Mouse (Mus musculus): ENCODE data around the gene Sumo2.
"Not testable (repeated sequence)": the region's sequence is repeated elsewhere in the genome, so short reads cannot be mapped to it uniquely, and the experiment has no call there.

The Sumo2 gene

DNA sequence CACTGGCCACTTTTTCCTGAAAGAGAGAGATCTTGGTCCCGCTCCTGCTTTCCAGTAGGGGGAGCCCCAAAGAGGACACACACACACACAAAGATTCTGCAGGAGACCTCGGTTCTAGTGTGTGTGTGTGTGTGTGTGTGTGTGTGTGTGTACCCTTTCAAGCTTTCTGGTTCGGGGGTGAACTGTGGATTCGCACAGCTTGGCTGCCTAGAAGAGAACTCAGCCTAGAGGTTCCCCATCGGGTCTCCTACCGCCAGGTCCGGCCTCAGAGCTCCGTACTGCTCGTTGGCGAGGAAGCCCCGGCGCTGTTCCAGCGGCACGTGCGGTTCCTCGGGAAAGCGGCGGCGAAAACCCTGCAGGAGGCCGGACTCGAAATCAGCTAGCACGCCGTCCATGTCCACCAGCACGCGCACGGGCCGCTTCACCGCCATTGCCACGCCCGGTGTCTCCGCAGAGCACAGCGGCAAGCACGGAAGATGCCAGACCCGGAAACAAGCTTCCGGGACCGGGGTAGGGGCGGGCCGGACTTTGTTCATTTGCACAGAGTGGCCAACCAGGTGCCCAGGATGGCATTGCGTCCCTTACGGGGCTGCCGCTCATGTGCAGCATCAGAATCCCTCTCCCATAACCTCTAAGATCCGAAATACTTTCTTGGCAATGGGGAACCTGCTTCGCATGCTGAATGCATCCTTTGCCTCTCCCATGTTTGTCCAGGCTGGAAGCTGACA lies 44.6 kb downstream of the Sumo2 start, which contains the start of gene Nt5c:
Gene Nt5c, minus strand, starts transcription at position 507 of the 728 bp plus-strand sequence.
- in situ Hi-C loops (cut with MboI; ENCODE audit: low pct_unique_long_range_greater_than_20kb in 1 of 2, low sequenced_read_pairs in 2 of 2, unreplicated experiment in 1 of 2): no loop called here

DNA sequence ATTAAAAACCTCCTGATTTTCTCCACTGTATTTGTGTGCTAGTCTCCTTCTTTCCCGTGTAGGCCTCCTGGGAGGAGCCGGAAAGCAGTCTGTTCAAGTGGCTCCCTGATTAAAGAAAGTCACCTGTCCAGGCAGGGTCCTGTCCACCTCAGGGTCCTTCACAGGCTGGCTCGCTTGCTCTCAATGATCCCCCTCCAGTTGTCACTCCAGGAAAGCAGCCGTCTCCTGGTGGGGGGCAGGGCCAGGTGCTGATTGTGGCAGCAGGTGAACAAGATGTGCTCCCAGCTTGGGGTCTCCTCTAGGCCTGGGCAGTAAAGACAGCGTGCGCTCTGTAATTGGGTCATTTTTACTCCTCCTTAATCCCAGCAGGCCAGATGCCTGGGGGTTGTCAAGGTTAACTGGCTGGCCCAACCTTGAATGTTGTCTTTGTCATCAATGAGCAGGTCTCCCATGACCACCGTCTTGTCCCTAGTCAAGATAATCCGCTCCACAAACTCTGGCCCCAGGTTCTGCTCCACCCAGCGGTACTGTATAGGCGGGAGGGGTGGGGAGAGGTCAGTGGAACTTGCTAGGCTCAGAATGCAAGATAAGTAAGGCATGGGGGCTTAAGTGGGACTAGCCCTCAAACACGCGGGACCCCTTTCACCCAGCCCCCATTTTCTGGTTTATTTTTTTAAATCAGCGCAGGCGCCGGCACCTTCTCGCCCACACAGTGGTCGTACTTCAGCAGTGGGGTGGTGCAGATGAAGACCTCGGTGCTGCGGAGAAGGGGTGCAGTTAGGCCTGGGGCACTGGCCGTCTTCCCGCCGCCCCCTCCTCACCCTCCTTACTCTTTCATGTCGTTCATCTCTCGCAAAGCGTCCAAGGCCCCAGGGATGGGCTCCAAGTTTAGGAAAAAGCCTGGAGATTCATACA lies 45.4 kb downstream of the Sumo2 start:
- in situ Hi-C loops (cut with MboI; ENCODE audit: low pct_unique_long_range_greater_than_20kb in 1 of 2, low sequenced_read_pairs in 2 of 2, unreplicated experiment in 1 of 2): no loop called here

DNA sequence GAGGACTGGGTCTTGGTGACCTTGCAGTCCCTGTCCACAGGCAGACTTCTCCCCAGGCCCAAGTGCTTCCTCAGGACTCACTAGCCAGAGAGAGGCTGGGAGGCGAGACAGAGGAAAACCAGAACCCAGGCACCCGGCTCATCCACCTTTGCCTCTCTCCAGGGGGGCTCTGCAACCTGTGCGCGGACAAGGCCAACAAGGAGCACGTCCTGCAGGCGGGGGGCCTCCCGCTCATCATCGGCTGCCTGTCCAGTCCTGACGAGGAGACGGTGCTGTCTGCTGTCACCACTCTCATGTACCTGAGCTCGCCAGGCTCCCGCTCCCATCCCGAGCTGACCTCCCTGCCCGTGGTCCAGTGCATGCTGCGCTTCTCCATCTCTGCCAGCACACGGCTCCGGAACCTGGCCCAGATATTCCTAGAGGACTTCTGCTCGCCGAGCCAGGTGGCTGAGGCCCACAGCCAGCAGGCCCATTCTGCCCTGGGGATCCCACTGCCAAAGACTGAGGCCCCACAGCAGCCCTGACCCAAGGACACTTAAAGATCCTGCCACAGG lies 47.4 kb downstream of the Sumo2 start:
- in situ Hi-C loops (cut with MboI; ENCODE audit: low pct_unique_long_range_greater_than_20kb in 1 of 2, low sequenced_read_pairs in 2 of 2, unreplicated experiment in 1 of 2): no loop called here

DNA sequence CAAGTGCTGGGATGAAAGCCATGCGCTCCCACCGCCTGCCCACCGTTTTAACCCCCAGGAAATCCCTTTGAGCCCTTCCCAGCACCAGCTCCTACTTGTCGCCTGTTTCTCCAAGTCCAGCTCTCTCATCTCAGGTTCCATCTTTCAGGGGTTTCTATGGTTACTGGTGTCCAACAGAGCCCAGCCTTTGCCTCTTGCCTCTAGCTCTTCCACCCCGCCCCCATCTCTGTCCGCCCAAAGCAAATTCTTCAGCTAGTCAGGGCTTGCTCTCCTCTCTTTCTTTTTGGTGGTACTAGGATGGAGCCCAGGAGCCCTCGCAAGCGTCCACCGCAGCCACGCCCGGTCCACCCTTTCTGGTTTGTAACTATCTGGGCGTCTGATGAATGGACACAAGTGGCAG lies 50.9 kb downstream of the Sumo2 start:
- in situ Hi-C loops (cut with MboI; ENCODE audit: low pct_unique_long_range_greater_than_20kb in 1 of 2, low sequenced_read_pairs in 2 of 2, unreplicated experiment in 1 of 2): no loop called here

DNA sequence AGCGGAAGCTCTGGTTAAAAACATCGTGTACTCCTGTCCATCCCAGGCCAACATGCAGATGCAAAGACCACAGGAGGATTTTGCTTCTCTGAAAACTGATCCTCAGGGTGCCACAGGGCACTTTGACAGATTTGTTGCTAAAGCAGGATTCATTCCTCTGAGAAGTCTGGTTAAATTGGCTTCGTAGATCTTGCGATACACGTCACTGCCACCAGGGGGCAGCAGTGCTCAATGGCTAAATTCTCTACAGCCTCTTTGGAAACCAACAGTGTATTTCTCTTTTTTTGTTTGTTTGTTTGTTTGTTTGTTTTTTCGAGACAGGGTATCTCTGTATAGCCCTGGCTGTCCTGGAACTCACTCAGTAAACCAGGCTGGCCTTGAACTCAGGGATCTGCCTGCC lies 52.4 kb downstream of the Sumo2 start:
- in situ Hi-C loops (cut with MboI; ENCODE audit: low pct_unique_long_range_greater_than_20kb in 1 of 2, low sequenced_read_pairs in 2 of 2, unreplicated experiment in 1 of 2): no loop called here

DNA sequence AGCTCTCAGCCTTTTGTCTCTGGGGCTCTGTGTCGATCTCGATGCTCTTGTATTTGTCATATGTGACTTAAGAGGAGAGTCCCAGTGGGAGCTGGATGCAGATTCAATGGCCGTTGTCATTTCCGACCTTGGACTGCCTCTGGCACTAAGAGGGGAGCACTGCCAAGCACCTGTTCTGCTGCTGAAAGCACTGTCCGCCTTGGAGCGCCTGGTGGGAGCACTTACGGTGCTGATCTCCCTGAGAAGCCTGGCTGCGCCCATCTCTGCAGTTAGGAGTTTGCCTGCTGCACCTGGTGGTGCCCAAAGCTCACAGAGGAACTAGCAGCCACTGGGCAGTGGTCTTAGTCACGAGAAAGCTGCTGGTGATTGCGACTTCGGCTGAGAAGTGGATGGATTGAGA lies 52.8 kb downstream of the Sumo2 start:
- in situ Hi-C loops (cut with MboI; ENCODE audit: low pct_unique_long_range_greater_than_20kb in 1 of 2, low sequenced_read_pairs in 2 of 2, unreplicated experiment in 1 of 2): no loop called here

DNA sequence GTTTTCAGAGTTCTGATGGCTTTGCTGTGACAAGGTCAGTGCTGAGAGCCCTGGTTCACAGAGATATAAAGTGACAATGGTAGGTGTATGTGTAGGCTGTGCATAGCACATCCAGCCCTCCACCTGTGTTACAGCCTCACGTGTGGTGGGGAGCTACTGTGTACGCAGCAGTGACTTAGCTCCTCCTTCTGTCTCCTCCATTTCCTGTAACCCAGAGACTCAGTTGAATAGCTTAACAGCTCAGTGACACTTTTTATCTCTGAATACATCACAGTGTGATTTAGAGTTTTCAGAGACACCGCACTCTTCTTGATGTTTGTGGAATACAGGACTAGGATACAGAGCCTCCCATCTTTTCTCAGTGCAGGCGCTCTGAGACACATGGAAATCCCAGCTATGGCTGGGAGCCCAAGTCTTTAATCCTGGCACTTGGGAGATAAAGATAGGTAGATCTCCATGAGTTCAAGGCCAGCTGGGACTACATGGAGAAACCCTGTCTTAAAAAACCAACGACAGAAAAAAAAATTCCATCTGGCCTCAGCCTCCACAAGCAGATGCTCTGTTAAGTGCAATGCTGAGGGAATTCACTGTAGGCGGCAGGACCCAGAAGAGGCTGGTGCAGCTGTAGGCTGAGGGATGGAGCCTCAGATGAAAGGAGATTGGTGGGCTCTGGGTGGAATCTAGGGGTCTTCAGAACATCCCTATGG lies 54.4 kb downstream of the Sumo2 start:
- in situ Hi-C loops (cut with MboI; ENCODE audit: low pct_unique_long_range_greater_than_20kb in 1 of 2, low sequenced_read_pairs in 2 of 2, unreplicated experiment in 1 of 2): no loop called here

DNA sequence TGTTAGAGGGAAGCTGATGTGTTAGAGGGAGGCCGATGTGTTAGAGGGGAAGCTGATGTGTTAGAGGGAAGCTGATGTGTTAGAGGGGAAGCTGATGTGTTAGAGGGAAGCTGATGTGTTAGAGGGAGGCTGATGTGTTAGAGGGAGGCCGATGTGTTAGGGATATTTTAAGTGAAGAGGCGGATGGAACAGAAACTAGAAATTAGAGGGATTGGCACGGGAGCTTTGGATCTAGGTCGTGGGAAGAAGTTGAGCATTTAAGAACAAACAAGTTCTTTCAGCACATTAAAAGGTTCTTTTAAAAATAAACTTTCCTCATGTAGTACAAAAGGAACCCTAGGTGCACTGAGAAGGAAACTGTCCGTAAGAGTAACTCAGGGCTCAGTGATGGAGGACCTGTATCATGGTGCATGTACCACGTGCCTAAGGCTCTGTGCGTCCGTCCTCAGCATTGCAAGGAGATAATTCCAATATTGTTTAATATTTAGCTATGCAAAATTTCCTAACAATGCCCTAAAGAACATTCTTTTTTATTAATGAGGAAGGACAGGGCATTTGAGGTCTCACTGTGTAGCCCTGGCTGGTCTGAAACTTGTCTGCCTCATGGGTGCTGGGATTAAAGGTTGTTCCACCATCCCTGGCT lies 57.7 kb downstream of the Sumo2 start:
- in situ Hi-C loops (cut with MboI; ENCODE audit: low pct_unique_long_range_greater_than_20kb in 1 of 2, low sequenced_read_pairs in 2 of 2, unreplicated experiment in 1 of 2): no loop called here

DNA sequence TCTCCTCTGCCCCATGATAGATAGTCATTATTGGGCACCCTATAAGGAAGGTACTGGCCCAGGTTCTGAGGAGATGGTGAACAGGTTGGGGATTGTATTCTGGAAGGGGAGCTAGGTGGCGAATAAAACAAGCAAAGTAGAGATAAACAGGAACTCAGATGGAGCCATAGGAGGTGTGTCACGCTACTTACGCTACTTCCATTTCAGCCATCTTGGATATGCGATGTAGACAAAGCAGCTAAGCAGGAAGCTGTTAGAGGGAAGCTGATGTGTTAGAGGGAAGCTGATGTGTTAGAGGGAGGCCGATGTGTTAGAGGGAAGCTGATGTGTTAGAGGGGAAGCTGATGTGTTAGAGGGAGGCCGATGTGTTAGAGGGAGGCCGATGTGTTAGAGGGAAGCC lies 58.7 kb downstream of the Sumo2 start:
- in situ Hi-C loops (cut with MboI; ENCODE audit: low pct_unique_long_range_greater_than_20kb in 1 of 2, low sequenced_read_pairs in 2 of 2, unreplicated experiment in 1 of 2): not testable (repeated sequence)

DNA sequence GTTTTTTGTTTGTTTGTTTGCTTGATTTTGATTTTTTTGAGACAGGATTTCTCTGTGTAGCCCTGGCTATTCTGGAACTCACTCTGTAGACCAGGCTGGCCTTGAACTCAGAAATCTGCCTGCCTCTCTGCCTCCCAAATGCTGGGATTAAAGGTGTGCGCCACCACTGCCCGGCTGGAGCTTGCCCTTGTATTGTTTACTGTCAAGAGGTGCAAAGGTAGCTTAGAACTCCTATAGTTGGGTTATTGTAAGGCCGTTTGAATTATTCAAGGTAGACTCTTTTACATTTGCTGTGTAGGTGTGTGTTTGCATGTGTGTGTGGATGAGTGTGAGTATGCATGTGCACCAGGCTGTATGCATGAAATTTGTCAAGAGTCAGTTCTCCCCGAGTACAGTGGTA lies 59.4 kb downstream of the Sumo2 start:
- in situ Hi-C loops (cut with MboI; ENCODE audit: low pct_unique_long_range_greater_than_20kb in 1 of 2, low sequenced_read_pairs in 2 of 2, unreplicated experiment in 1 of 2): not testable (repeated sequence)

DNA sequence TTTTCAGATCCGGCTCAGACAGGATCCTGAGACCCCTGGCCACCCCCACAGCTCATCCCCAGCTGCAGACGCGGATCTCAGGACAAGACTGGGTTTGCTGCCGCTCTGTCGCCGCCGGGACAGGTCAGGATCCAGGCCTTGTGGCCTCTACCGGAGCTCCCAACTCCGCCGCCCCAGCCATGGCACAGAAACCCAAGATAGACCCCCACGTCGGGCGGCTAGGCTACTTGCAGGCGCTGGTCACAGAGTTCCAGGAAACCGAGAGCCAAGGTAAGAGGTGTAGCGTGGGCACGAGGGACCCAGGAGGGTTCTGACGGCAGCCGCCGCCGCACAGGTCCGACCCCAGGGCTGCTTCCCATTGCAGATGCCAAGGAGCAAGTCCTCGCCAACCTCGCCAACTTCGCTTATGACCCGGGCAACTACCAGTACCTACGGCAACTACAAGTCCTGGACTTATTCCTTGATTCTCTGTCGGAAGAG lies 60.3 kb downstream of the Sumo2 start:
- in situ Hi-C loops (cut with MboI; ENCODE audit: low pct_unique_long_range_greater_than_20kb in 1 of 2, low sequenced_read_pairs in 2 of 2, unreplicated experiment in 1 of 2): no loop called here

DNA sequence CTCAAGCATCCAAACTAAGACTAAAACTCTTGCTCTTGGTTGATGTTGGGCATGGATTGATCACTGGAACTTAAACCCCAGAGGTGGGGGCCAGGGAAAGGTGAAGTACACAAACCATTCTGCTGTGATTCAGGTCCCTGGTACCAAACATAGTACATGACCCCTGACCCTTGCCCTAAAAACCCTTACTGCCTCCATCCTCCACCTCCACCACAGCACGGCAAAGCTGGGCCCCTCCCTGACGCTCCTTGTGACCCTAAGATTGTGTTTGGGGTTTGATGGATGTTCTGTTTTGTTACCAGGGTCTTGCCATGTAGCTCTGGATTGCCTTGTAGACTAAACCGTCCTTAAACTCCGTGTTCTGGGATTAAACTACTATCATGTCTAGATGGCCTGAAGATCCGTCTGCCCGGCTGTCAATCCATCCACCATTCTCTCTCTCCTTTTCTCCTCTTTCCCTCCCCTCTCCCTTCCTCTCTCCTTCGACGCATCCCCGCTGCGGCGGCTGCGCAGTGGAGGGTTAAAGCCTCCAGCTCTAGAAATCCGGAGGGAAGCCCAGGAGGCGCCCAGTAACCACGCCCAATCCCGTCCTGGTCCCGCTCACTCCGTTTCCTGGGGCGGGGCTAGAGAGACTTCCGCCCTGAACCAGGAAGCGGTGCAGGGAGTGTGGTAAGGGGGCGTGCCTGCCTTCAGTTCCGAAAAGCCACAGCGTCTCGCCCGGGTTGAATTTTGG lies 60.9 kb downstream of the Sumo2 start, which contains the start of gene Armc7:
Gene Armc7, plus strand, starts transcription at position 643 of the 733 bp plus-strand sequence.
- in situ Hi-C loops (cut with MboI; ENCODE audit: low pct_unique_long_range_greater_than_20kb in 1 of 2, low sequenced_read_pairs in 2 of 2, unreplicated experiment in 1 of 2): no loop called here

DNA sequence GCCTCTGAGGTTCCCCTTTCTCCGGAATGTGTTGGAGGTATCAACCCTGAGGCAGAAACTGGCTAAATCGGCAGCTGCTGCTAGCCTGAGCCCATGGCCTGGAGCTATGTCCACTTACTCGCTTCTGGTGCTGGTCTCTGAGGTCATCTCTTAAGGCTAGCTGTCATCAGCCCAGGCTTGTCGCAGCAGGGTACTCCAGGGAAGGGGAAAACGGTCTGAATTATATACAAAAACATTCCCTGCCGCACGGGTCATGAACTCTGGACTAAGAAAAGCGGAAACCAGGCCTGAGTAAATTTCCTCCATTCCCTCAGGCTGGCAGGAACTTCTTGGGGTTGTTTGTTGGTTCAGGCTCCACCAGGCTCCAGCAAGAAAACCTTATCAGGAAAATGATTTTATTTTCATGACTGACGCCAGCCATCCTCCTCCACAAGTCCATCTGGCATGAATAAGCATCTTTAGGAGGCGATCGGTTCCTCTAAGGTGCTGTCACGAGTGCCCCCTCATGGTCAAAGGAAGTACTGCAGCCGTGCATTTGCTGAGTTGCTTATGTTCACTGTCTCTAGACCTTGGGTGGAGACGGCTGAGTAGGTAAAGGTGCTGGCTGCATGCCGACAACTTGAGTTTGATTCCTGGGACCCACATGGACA lies 62.3 kb downstream of the Sumo2 start:
- in situ Hi-C loops (cut with MboI; ENCODE audit: low pct_unique_long_range_greater_than_20kb in 1 of 2, low sequenced_read_pairs in 2 of 2, unreplicated experiment in 1 of 2): no loop called here
